Mouse (Mus musculus) lung, postnatal 14 days (tissue): Measurements from ENCODE around the gene Dnase2b.

ENCODE experiments used
- DNase-seq: peaks from one replicate; pipeline ENCODE4 v3.0.0; 2021

The Dnase2b gene

DNA sequence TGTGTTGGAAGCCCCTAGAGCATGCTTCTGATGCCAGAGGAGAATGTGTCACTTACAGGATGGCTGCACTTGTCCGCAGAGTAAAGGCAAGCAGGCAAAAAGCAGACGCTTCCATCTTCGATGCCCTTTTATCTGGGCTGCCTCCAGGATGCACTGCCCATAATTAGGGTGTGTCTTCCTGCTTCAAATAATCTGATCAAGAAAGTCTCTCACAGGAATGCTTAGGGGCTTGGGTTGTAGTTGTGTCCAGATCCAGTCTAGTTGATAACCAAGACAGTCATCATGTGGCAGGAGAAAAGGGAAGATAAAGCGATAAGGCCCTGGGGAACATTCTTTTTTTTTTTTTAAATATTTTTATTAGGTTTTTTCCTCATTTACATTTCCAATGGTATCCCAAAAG is at the start of gene Dnase2b:
Gene Dnase2b, minus strand, starts transcription at position 101 of the 400 bp plus-strand sequence.
- DNase-seq, result no peak

DNA sequence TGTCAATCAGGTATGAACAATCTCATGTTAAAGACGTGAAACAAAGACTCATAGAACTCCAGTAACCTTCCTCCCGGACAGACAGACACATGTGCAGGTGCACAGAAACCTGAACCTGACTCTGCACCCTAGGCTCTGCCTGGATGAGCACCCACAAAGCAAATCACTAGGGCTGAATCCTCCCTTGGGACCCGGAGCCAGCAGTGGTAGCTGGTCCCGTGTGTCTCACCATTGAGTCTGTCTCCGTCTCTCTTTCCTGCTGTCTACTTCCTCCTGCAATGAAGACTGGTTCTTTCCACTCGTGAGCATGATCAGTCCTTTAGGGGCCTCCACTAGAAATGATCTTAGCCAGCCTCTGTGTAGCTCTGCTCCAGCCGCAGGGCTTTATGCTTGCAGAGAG is 46.5 kb upstream of the Dnase2b start:
- no peak for DNase-seq

- no peak for DNase-seq
Measured at GRCm38 (mm10) chr3:146661001-146661400, 45.6 kb upstream of the Dnase2b start.

GRCm38 (mm10) chr3:146659321-146659720 is 43.9 kb upstream of the Dnase2b start:
- DNase-seq, result peak; percentile 4

GRCm38 (mm10) chr3:146658061-146658639 is 42.8 kb upstream of the Dnase2b start:
- DNase-seq, result no peak

DNA sequence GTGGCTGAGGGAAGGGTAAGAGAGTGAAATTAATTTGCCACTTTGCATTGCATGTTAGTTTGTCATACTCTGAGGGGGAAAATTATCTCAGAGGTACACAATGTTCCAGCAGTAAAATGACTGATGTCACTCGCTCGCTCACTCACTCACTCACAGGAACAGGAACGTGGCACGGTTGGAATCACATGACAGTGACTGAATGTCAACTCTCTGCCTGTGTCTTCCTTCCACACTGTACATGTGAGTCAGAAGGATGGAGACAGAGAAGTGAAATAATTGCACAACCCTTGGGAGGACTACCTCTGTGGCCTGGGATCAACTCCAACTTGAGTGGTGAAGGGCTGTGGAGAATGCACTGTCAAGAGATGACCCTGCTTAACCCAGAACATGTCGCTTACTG is 42.0 kb upstream of the Dnase2b start:
- no peak for DNase-seq

GRCm38 (mm10) chr3:146655111-146655577 is 39.7 kb upstream of the Dnase2b start:
- no peak for DNase-seq

- no peak for DNase-seq
Measured at GRCm38 (mm10) chr3:146653692-146654091, 38.3 kb upstream of the Dnase2b start.

- no peak for DNase-seq
Measured at GRCm38 (mm10) chr3:146652431-146652830, 37.0 kb upstream of the Dnase2b start.

DNA sequence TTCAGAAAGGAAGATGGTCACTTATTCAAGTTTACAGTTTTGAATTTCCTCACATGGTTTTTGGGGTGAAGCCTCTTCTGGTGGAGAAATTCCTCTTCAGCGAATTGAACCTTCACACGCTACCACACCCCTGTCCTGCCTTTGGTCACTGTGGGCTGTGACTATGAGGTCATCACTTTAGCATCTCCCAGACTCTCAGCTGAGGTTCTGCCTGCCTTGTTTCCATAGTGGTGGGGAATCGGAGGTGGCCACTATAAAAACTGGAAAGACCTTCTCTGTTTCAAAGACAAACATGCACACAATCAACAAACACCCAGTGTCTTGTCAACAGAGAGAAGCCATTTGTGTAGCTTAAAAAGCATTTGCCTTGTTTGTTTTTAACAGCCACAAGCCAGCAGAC is 35.8 kb upstream of the Dnase2b start, which contains the start of gene 4930503B20Rik:
Gene 4930503B20Rik, minus strand, starts transcription at position 101 of the 400 bp plus-strand sequence.
- no peak for DNase-seq

- no peak for DNase-seq
Measured at GRCm38 (mm10) chr3:146650716-146651115, 35.3 kb upstream of the Dnase2b start.

DNA sequence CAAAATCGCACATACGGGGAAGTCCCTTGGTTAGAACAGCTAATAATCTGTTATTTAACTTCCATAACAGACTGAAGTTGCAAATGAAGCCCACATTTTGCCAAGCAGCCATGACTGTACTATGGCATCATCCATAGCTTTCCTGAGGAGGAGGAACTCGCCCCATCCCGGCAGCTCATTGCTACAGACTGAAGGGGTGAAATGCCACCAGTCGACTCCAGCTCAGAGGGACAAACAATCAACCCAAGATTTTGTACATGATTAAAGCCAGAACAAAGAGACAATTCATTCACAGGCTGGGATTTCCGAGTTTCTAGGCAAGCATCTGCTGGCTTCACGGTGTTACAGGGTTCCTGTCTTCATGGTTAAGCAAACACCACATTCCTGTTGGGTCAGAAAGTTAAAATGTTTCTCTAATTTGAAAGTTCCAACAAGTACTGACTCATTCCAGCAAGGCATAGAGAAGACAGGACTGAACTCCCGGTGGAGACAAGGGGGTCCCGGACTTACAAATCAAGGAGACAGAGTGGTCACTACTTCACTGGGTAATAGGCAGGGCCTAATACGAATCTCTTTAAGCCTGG is 34.0 kb upstream of the Dnase2b start:
- DNase-seq, result no peak

GRCm38 (mm10) chr3:146641818-146642427 is 26.5 kb upstream of the Dnase2b start:
- peak; percentile 3 for DNase-seq

- no peak for DNase-seq
Measured at GRCm38 (mm10) chr3:146632506-146632905, 17.1 kb upstream of the Dnase2b start.

- no peak for DNase-seq
Measured at GRCm38 (mm10) chr3:146628227-146628982, 13.0 kb upstream of the Dnase2b start.

DNA sequence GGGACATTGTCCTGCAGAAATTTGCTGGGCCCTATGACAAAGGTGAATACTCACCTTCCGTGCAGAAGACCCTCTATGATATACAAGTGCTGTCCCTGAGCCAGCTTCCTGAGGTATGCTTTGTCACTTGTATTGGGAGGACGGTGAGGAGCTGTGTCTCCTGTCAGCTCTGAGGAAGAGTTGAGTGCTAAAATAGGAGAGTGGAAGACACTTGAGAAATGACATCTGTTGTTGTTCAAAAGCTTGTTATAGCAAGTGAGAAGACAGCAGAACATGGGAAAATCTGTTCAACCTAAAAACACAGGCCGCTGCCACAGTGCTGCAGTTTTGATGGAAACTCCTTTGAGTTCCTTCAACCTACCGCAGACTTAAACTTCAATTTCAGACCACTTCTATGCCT is 10.4 kb upstream of the Dnase2b start:
- DNase-seq, result no peak

- no peak for DNase-seq
Measured at GRCm38 (mm10) chr3:146621966-146622365, 6.6 kb upstream of the Dnase2b start.

GRCm38 (mm10) chr3:146620555-146621249 is 5.3 kb upstream of the Dnase2b start:
- peak; percentile 15 for DNase-seq

DNA sequence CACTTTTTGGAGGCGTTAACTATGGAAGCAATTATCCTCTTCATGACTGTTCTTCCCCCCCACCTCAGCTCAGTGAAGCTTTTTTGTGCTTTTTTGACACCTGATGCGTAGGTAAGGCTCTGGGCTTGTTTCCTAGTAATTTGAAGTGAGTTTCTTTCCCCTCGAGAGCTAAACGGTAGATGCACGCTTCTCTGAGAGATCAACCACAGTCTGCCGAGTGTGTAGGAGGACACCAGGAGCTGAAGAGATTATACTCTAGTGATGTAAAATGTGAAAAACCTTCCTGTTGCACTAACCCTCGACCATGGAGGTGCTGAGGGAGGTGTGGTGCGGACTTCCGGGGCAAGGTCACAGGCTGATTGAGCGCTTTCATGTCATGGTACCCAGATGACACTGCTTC is 4.7 kb upstream of the Dnase2b start:
- no peak for DNase-seq

DNA sequence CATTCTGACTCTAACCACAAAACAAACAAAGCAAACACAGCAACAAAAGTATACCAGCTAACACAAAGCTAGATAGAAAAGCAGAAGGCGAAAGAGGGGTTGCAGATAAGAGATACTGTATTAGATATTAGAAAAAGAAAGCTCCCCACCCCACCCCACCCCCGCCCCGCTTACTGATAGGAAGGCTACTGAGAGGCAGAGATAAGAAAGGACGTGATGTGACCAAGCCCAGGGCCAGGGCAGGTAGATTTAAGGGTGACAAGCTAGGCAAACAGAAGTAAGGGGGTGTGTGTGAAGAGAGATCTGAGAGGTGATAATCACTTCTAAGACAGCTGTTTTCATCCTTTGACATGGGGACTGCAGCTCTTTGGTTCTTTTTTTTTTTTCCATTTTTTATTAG is 3.0 kb upstream of the Dnase2b start:
- DNase-seq, result no peak

GRCm38 (mm10) chr3:146617946-146618345 is 2.5 kb upstream of the Dnase2b start:
- DNase-seq, result no peak

DNA sequence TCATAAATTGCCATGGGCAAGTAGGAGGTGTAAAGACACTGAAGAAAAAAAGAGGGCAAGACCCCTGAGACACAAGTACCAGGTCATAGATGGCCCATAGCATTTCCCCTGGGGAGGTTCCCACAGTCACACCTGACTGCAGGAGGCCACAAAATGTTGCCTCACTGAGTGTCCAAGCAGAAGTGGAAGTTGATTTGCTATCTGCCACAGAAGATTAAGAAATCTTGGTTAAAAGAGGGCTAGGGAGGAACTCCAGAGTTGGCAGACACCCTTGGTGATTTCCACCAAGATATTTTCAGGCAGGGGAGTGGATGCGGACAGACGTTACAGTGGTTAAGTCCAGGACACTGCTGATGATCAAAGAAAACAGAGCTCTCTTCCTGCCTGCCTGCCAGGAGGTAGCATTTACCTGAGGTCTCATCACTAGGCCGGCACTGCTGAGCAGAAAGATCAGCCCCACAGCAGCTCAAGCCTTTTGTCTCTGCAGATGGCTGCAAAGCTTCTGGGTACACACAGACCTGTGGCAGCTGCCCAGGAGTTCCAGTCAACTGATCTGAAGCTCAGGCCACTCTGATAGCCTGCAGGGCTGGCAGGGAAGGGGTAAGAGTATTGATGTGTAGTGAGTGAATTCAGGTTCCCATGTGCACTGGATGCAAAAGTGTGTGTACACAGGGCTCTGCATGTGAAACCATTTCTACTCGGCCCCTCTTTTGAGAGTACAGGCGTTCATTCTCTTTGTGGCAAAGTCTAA is 1.3 kb upstream of the Dnase2b start:
- no peak for DNase-seq
